In genomic region chr5:91959986-91960385, GRCm38 (mm10) we compare ENCODE assay signal across 13 mouse cellular contexts. TPM values are rescaled to one million over a fixed set of nuclear protein-coding genes. Genes with fewer than 3 reads are reported as not detected.
A peak's percentile ranks its signal among the peaks of the same experiment; 100 is the strongest.
DNase-seq lines count a peak whose midpoint lies in the region; ATAC-seq and TF ChIP-seq lines count a peak whose summit lies in the region.
"Had no signal": no experiment of that assay in that cellular context is flagged by ENCODE, and none has a peak within 500 bp of the region (broad histone marks: within the 10 kb centered on the region; RNA-seq: fewer than 3 reads in every experiment).

No protein-coding gene starts in this region.

- ATAC-seq in heart, embryonic 12.5 days (ENCODE audit: insufficient number of reproducible peaks, low FRiP score) = no peak
- ATAC-seq in lung, embryonic 14.5 days (ENCODE audit: insufficient read depth) = no peak
- ATAC-seq in embryonic facial prominence, embryonic 13.5 days (ENCODE audit: insufficient number of reproducible peaks, insufficient read depth, low FRiP score, low TSS enrichment, low read depth) = no peak
- no peak for ATAC-seq in neural tube, embryonic 15.5 days (ENCODE audit: low FRiP score)

- peak overlapping the region; percentile 64 for H3K4me2 ChIP-seq in heart, embryonic 12.5 days
- peak overlapping the region; percentile 76 for H3K4me2 ChIP-seq in lung, embryonic 14.5 days
- peak overlapping the region; percentile 60 for H3K4me2 ChIP-seq in embryonic facial prominence, embryonic 13.5 days
- H3K4me2 ChIP-seq in neural tube, embryonic 15.5 days = peak overlapping the region; percentile 64

- no peak overlapping the region for H3K9ac ChIP-seq in heart, embryonic 12.5 days
- no peak overlapping the region for H3K9ac ChIP-seq in lung, embryonic 14.5 days
- H3K9ac ChIP-seq in embryonic facial prominence, embryonic 13.5 days = no peak overlapping the region
- no peak overlapping the region for H3K9ac ChIP-seq in neural tube, embryonic 15.5 days (replicated peaks)

- peak overlapping the region; percentile 24; the same call in 1 of the 2 replicates for H3K4me3 ChIP-seq in heart, embryonic 12.5 days
- H3K4me3 ChIP-seq in lung, embryonic 14.5 days (ENCODE audit: low read depth, low read length) = no peak overlapping the region
- no peak overlapping the region; the same call in 1 of the 2 replicates for H3K4me3 ChIP-seq in embryonic facial prominence, embryonic 13.5 days
- H3K4me3 ChIP-seq in neural tube, embryonic 15.5 days (replicated peaks) = no peak overlapping the region

- 77% methylated on average over 1 of the region's 1 CpGs for WGBS in heart, embryonic 12.5 days
- 63% methylated on average over 1 of the region's 1 CpGs for WGBS in lung, embryonic 14.5 days
- WGBS in embryonic facial prominence, embryonic 13.5 days = 93% methylated on average over 1 of the region's 1 CpGs
- WGBS in neural tube, embryonic 15.5 days = 97% methylated on average over 1 of the region's 1 CpGs

- H3K27me3 ChIP-seq in heart, embryonic 12.5 days (replicated peaks) = no peaks in the 10 kb centered on the region
- no peaks in the 10 kb centered on the region for H3K27me3 ChIP-seq in lung, embryonic 14.5 days (ENCODE audit: insufficient read depth, low read length)
- no peaks in the 10 kb centered on the region for H3K27me3 ChIP-seq in embryonic facial prominence, embryonic 13.5 days
- H3K27me3 ChIP-seq in neural tube, embryonic 15.5 days (replicated peaks) = no peaks in the 10 kb centered on the region

- no peaks in the 10 kb centered on the region for H3K9me3 ChIP-seq in heart, embryonic 12.5 days (replicated peaks)
- H3K9me3 ChIP-seq in lung, embryonic 14.5 days (ENCODE audit: low read depth, low read length) = no peaks in the 10 kb centered on the region
- no peaks in the 10 kb centered on the region for H3K9me3 ChIP-seq in embryonic facial prominence, embryonic 13.5 days
- no peaks in the 10 kb centered on the region for H3K9me3 ChIP-seq in neural tube, embryonic 15.5 days (replicated peaks)
- H3K9me3 ChIP-seq: hindbrain, embryonic 10.5 days had no signal

- DNase-seq in heart, postnatal 14 days = no peak
- DNase-seq in lung, embryonic 14.5 days = peak; percentile 8
- DNase-seq in lung, postnatal 25 days (ENCODE audit: low spot score) = no peak
- no peak for DNase-seq in ovary, adult 18-20 months (ENCODE audit: low spot score)
- no peak for DNase-seq in right cerebral cortex, adult 18-20 months
- DNase-seq: cerebellum, adult 11 months had no signal

- peak overlapping the region; percentile 78; the same call in 1 of the 2 replicates for H3K27ac ChIP-seq in heart, embryonic 12.5 days (ENCODE audit: poor library complexity, severe bottlenecking)
- H3K27ac ChIP-seq in lung, embryonic 14.5 days (ENCODE audit: low read depth) = no peak overlapping the region
- H3K27ac ChIP-seq in embryonic facial prominence, embryonic 13.5 days = no peak overlapping the region
- H3K27ac ChIP-seq in neural tube, embryonic 15.5 days (replicated peaks) = no peak overlapping the region
- H3K27ac ChIP-seq: hindbrain, embryonic 10.5 days had no signal

- intact Hi-C loops in heart, postnatal 14 days (cut with DNase I) = loop anchor here (5.0 to 10.0 kb wide), 2 partner anchors 82 to 155 kb away; partner anchors contain the start of gene Cdkl2

- peaks cover 19% of the 10 kb centered on the region for H3K36me3 ChIP-seq in heart, embryonic 12.5 days
- peaks cover 24% of the 10 kb centered on the region for H3K36me3 ChIP-seq in lung, embryonic 14.5 days (ENCODE audit: insufficient read depth)
- H3K36me3 ChIP-seq in embryonic facial prominence, embryonic 13.5 days = peaks cover 21% of the 10 kb centered on the region
- peaks cover 17% of the 10 kb centered on the region for H3K36me3 ChIP-seq in neural tube, embryonic 15.5 days

- TF ChIP-seq CTCF in lung, embryonic 14.5 days (IDR thresholded peaks at IDR 0.05; ENCODE audit: low read depth) = no peak

- H3K4me1 ChIP-seq in heart, embryonic 12.5 days (replicated peaks) = peaks cover 18% of the 10 kb centered on the region
- peaks cover 7% of the 10 kb centered on the region; the same call in 1 of the 2 replicates for H3K4me1 ChIP-seq in lung, embryonic 14.5 days (ENCODE audit: insufficient read depth)
- peaks cover 23% of the 10 kb centered on the region for H3K4me1 ChIP-seq in embryonic facial prominence, embryonic 13.5 days
- H3K4me1 ChIP-seq in neural tube, embryonic 15.5 days = peaks cover 31% of the 10 kb centered on the region

RNA-seq across cellular contexts. Expression of gene Rchy1, which starts 2.9 kb away (rescaled TPM):
- polyA plus RNA-seq in heart, embryonic 12.5 days (2016; fragmentation: Nextera tagmentation; extraction: Ambion mirVana) = 53.5 and 59.6 TPM in 2 replicates
- total RNA-seq in heart, postnatal 14 days (2021) = 10 to 100 TPM; 32.3 to 35.0 TPM
- polyA plus RNA-seq in lung, embryonic 14.5 days (2014; fragmentation: Nextera tagmentation; extraction: Ambion mirVana) = 48.1 and 49.8 TPM in 2 replicates
- 81.5 and 89.2 TPM in 2 replicates for polyA plus RNA-seq in embryonic facial prominence, embryonic 13.5 days (2015; fragmentation: Nextera tagmentation; extraction: Ambion mirVana)
- 91.8 and 92.1 TPM in 2 replicates for polyA plus RNA-seq in neural tube, embryonic 15.5 days (2015; fragmentation: Nextera tagmentation; extraction: Ambion mirVana)

RNA-seq across cellular contexts. Expression of gene Odaph, which starts 27.3 kb away (rescaled TPM):
- polyA plus RNA-seq in heart, embryonic 12.5 days (2016; fragmentation: Nextera tagmentation; extraction: Ambion mirVana) = not detected in 2 replicates
- total RNA-seq in heart, postnatal 14 days (2021) = not detected
- polyA plus RNA-seq in lung, embryonic 14.5 days (2014; fragmentation: Nextera tagmentation; extraction: Ambion mirVana) = not detected in 2 replicates
- polyA plus RNA-seq in embryonic facial prominence, embryonic 13.5 days (2015; fragmentation: Nextera tagmentation; extraction: Ambion mirVana) = not detected in 2 replicates
- polyA plus RNA-seq in neural tube, embryonic 15.5 days (2015; fragmentation: Nextera tagmentation; extraction: Ambion mirVana) = 0.20 and 0.41 TPM in 2 replicates
- total RNA-seq: liver, adult 2 months had no signal
- polyA plus RNA-seq: embryonic facial prominence, embryonic 11.5 days; frontal cortex, adult 2 months; hindbrain, embryonic 10.5 days; liver, adult 2 months had no signal
